Mouse (Mus musculus) testis, adult 2 months (tissue): ENCODE data around the gene Rbm18. TPM values are rescaled to one million over a fixed set of nuclear protein-coding genes. Genes with fewer than 3 reads are reported as not detected.

Experiments
- H3K27ac ChIP-seq: fragments of 200-500 bp; 2 replicates; pipeline ENCODE4 v1.5.1; 2012; ENCODE audit warnings: low read depth, low read length; ENCODE audit not compliant: control insufficient read depth, insufficient read depth
- H3K27me3 ChIP-seq: fragments of 200-500 bp; 2 replicates; pipeline ENCODE4 v1.6.1; 2012; ENCODE audit warnings: mild to moderate bottlenecking, low read length, moderate library complexity; ENCODE audit not compliant: control insufficient read depth, insufficient read depth
- H3K36me3 ChIP-seq: fragments of 200-500 bp; 2 replicates; pipeline ENCODE4 v1.6.1; 2012; ENCODE audit warnings: mild to moderate bottlenecking, low read length; ENCODE audit not compliant: control insufficient read depth, insufficient read depth
- H3K4me1 ChIP-seq: fragments of 200-500 bp; 2 replicates; pipeline ENCODE4 v1.6.1; 2012; ENCODE audit warnings: low read length; ENCODE audit not compliant: control insufficient read depth, insufficient read depth
- H3K4me3 ChIP-seq: fragments of 200-500 bp; 2 replicates; pipeline ENCODE4 v1.5.1; 2012; ENCODE audit warnings: low read depth, mild to moderate bottlenecking, low read length, moderate library complexity, mixed read lengths; ENCODE audit not compliant: control insufficient read depth
- CTCF ChIP-seq: fragments of 200-500 bp; IDR thresholded peaks from 2 replicates; pipeline ENCODE4 v1.5.1; 2012; ENCODE audit warnings: low read depth, mild to moderate bottlenecking, inconsistent platforms, low read length, moderate library complexity; ENCODE audit not compliant: control insufficient read depth, insufficient read depth, insufficient replicate concordance
- POLR2A ChIP-seq: fragments of 200-500 bp; IDR thresholded peaks from 2 replicates; pipeline ENCODE4 v1.6.1; 2012; ENCODE audit warnings: low read depth, mild to moderate bottlenecking, inconsistent platforms, low read length, moderate library complexity; ENCODE audit not compliant: control insufficient read depth
- polyA plus RNA-seq: library from polyadenylated mRNA; depleted of rRNA; stranded (reverse); fragments of >200 nt; gene quantifications from 2 replicates; pipeline ENCODE4 v1.2.3, GENCODE M21; 2012

The Rbm18 gene
- polyA plus RNA-seq, 1 experiment: 14.2 TPM

- H3K36me3 ChIP-seq: no peaks in the 10 kb centered on the region; the same call in 1 of the 2 replicates
- H3K27me3 ChIP-seq: no peaks in the 10 kb centered on the region
- H3K27ac ChIP-seq: peak overlapping the region; percentile 98
- H3K4me1 ChIP-seq: no peaks in the 10 kb centered on the region
- H3K4me3 ChIP-seq: peak overlapping the region; percentile 99
- TF ChIP-seq POLR2A (no peak), CTCF (no peak)
These were observed 686 bp downstream of the Rbm18 start for GRCm38 (mm10) chr2:36135887-36136286.

GRCm38 (mm10) chr2:36129051-36129450, 7.5 kb downstream of the Rbm18 start:
- Histone ChIP-seq H3K27me3 (no peaks in the 10 kb centered on the region), H3K27ac (no peak overlapping the region), H3K4me1 (no peaks in the 10 kb centered on the region), H3K36me3 (peaks cover 2% of the 10 kb centered on the region), H3K4me3 (no peak overlapping the region)
- TF ChIP-seq POLR2A (no peak), CTCF (no peak)

DNA sequence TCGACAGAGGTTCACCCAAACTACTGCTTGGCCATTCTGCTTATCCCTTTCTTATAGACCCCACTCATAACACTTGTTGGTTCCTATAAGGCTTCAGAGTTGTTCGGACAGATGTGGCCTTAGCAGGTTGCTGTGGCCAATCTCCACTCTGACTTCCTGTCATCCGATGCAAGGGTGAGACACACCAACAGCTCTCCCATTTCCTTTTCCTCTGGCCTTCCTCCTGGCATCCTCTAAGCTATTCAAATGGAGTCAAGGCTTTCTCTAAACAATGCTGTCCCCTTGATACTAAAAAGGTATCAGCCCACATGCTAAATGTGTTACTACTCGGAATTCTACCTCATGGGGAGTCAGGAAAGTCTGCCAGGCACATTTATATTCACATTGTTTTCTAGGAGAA, 8.6 kb downstream of the Rbm18 start:
- no peak overlapping the region for H3K27ac ChIP-seq
- TF ChIP-seq CTCF (no peak), POLR2A (no peak)

DNA sequence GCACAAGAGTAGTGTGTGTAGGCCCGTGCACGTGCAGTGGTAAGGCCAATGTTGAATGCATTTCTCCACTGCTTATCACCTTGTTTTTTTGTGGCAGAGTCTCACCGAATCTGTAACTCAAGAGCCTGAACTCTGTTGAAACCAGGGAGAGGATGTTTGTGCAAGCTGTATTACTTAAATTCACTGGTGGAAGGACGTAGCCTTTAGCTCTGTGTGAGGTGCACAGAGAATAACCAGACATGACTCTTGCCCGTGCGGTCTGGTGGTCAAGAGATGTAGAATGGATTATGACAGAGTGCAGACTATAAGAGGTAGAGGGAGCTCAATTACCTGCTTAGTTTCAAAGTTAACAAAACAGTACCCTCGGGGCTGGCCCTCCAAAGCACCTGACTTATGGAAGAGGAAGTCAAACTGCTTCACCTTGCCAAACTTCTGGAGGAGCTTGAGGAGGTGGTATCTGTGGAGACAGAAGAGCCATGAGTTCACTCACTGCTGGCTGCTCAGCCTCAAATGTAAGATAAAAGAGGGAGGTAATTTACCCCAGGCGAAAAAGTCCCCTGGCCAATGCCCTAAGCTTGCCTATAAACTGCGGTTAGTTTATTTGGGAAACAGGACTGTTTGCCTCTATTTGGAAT, 9.7 kb downstream of the Rbm18 start:
- Histone ChIP-seq H3K36me3 (peaks cover 4% of the 10 kb centered on the region), H3K4me3 (no peak overlapping the region), H3K27ac (no peak overlapping the region), H3K4me1 (no peaks in the 10 kb centered on the region), H3K27me3 (no peaks in the 10 kb centered on the region)
- TF ChIP-seq CTCF (no peak), POLR2A (no peak)

More for the DNA sequence above, 8.6 kb downstream of the Rbm18 start:
- Histone ChIP-seq H3K4me3 (no peak overlapping the region), H3K36me3 (peaks cover 2% of the 10 kb centered on the region), H3K4me1 (no peaks in the 10 kb centered on the region), H3K27me3 (no peaks in the 10 kb centered on the region)

- H3K4me1 ChIP-seq: no peaks in the 10 kb centered on the region
These were observed 23.9 kb downstream of the Rbm18 start for GRCm38 (mm10) chr2:36112632-36113031.

DNA sequence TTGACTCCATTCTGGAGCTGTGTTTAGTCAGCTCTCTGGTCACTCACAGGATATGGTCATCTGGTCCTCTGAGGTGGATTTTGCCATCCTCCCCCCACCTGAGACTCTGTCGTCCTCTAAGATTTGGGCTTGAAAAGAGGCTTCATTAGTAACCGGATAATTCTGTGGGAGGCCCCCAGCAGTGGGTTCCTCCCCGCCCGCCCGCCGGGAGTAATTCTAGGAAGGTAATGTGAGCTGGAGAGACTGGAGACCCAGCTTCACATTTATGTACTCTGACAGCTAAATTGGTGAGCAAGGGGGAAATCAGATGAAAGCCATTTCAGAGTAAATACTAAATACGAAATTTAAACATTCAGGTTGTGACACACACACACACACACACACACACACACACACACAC, 28.0 kb downstream of the Rbm18 start:
- Histone ChIP-seq H3K36me3 (no peaks in the 10 kb centered on the region), H3K27ac (no peak overlapping the region), H3K4me1 (peaks cover 9% of the 10 kb centered on the region), H3K27me3 (peaks cover 5% of the 10 kb centered on the region; the same call in 1 of the 2 replicates), H3K4me3 (no peak overlapping the region)
- no peak for TF ChIP-seq CTCF
- TF ChIP-seq POLR2A: no peak

More at GRCm38 (mm10) chr2:36112632-36113031, 23.9 kb downstream of the Rbm18 start:
- no peaks in the 10 kb centered on the region; the same call in 1 of the 2 replicates for H3K36me3 ChIP-seq
- no peak overlapping the region for H3K4me3 ChIP-seq
- H3K27me3 ChIP-seq: no peaks in the 10 kb centered on the region
- H3K27ac ChIP-seq: no peak overlapping the region
- no peak for TF ChIP-seq POLR2A
- no peak for TF ChIP-seq CTCF

- no peak for TF ChIP-seq POLR2A
- TF ChIP-seq CTCF: no peak
- H3K36me3 ChIP-seq: no peaks in the 10 kb centered on the region
- H3K4me3 ChIP-seq: peak within 1 kb of the TSS; percentile 29
- H3K27me3 ChIP-seq: peaks cover 8% of the 10 kb centered on the region; the same call in 1 of the 2 replicates
- H3K4me1 ChIP-seq: peaks cover 21% of the 10 kb centered on the region
- no peak within 1 kb of the TSS for H3K27ac ChIP-seq
These were observed 31.4 kb downstream of the Rbm18 start, which contains the start of gene Lhx6 for GRCm38 (mm10) chr2:36104956-36105741. Gene Lhx6 (minus strand): TSS chr2:36105408.
